Mouse (Mus musculus) neural tube, embryonic 13.5 days (tissue): ENCODE measurements around the gene Pkn1. TPM values are rescaled to one million over a fixed set of nuclear protein-coding genes. Genes with fewer than 3 reads are reported as not detected.

Experiments
- ATAC-seq: fragments of 200-750 bp; cut with Nextera tagmentation; 2 replicates; pipeline ENCODE4 v1.8.0; 2017; ENCODE audit warnings: low read depth, mild to moderate bottlenecking, moderate TSS enrichment, moderate library complexity
- H3K27ac ChIP-seq: fragments of 300-500 bp; sonication (generic); replicated peaks from 2 replicates; pipeline ENCODE4 v1.5.1; 2015; ENCODE audit warnings: moderate library complexity, mild to moderate bottlenecking, inconsistent platforms
- H3K27me3 ChIP-seq: fragments of 300-500 bp; sonication (generic); 2 replicates; pipeline ENCODE4 v1.6.1; 2015; ENCODE audit warnings: mild to moderate bottlenecking, inconsistent platforms
- H3K36me3 ChIP-seq: fragments of 300-500 bp; sonication (generic); 2 replicates; pipeline ENCODE4 v1.6.1; 2015; ENCODE audit warnings: mild to moderate bottlenecking, inconsistent platforms
- H3K4me1 ChIP-seq: fragments of 300-500 bp; sonication (generic); replicated peaks from 2 replicates; pipeline ENCODE4 v1.6.1; 2015; ENCODE audit warnings: inconsistent platforms
- H3K4me2 ChIP-seq: fragments of 300-500 bp; sonication (generic); 2 replicates; pipeline ENCODE4 v1.6.1; 2015; ENCODE audit warnings: inconsistent platforms, mild to moderate bottlenecking, moderate library complexity
- H3K4me3 ChIP-seq: fragments of 300-500 bp; sonication (generic); 2 replicates; pipeline ENCODE4 v1.5.1; 2015; ENCODE audit warnings: mild to moderate bottlenecking, inconsistent platforms
- H3K9ac ChIP-seq: fragments of 300-500 bp; sonication (generic); 2 replicates; pipeline ENCODE4 v1.6.1; 2015; ENCODE audit warnings: moderate library complexity, mild to moderate bottlenecking, inconsistent platforms
- H3K9me3 ChIP-seq: fragments of 300-500 bp; sonication (generic); 2 replicates; pipeline ENCODE4 v1.6.1; 2016; ENCODE audit warnings: inconsistent platforms
- WGBS: fragments of 180-500 bp; shearing (Covaris S2); methylation state at CpG from one replicate; pipeline ENCODE4 v1.1.7; 2015; 5-methylcytosine and 5-hydroxymethylcytosine counted together
- polyA plus RNA-seq: library from polyadenylated mRNA; unstranded; fragments of >200 nt; fragmentation: Nextera tagmentation; extraction: Ambion mirVana; gene quantifications from 2 replicates; pipeline ENCODE4 v1.2.1, GENCODE M21; 2015

The Pkn1 gene
- polyA plus RNA-seq, 1 experiment from 2014 or later: 21.3 TPM

GRCm38 (mm10) chr8:83737852-83738562 lies 39.0 kb upstream of the Pkn1 start:
- Histone ChIP-seq H3K9me3 (no peaks in the 10 kb centered on the region), H3K36me3 (no peaks in the 10 kb centered on the region), H3K4me2 (peak overlapping the region; percentile 77; the same call in 1 of the 2 replicates), H3K4me1 (peaks cover 23% of the 10 kb centered on the region), H3K9ac (0 out of 2 replicates have a peak overlapping the region, but pooled peaks have one; percentile 23), H3K27me3 (peaks cover 38% of the 10 kb centered on the region), H3K27ac (0 out of 2 replicates have a peak overlapping the region, but pooled peaks have one; percentile 4), H3K4me3 (no peak overlapping the region)
- 70% methylated on average over 4 of the region's 4 CpGs for WGBS
- no peak for ATAC-seq

GRCm38 (mm10) chr8:83737346-83737745 lies 38.4 kb upstream of the Pkn1 start:
- H3K4me1 ChIP-seq: peaks cover 23% of the 10 kb centered on the region
- no peak overlapping the region for H3K4me3 ChIP-seq
- no peak for ATAC-seq
- H3K27me3 ChIP-seq: peaks cover 31% of the 10 kb centered on the region
- no peak overlapping the region for H3K27ac ChIP-seq
- H3K9me3 ChIP-seq: no peaks in the 10 kb centered on the region
- H3K9ac ChIP-seq: no peak overlapping the region
- H3K4me2 ChIP-seq: no peak overlapping the region
- WGBS: 79% methylated on average over 4 of the region's 4 CpGs
- H3K36me3 ChIP-seq: no peaks in the 10 kb centered on the region

GRCm38 (mm10) chr8:83736681-83737080 lies 37.7 kb upstream of the Pkn1 start:
- WGBS: 92% methylated on average over 4 of the region's 4 CpGs
- ATAC-seq: no peak
- H3K4me3 ChIP-seq: no peak overlapping the region
- no peak overlapping the region for H3K27ac ChIP-seq
- H3K4me1 ChIP-seq: peaks cover 23% of the 10 kb centered on the region
- no peak overlapping the region for H3K9ac ChIP-seq
- no peaks in the 10 kb centered on the region for H3K36me3 ChIP-seq
- H3K9me3 ChIP-seq: no peaks in the 10 kb centered on the region
- H3K4me2 ChIP-seq: no peak overlapping the region
- H3K27me3 ChIP-seq: peaks cover 25% of the 10 kb centered on the region

GRCm38 (mm10) chr8:83732919-83733318 lies 33.9 kb upstream of the Pkn1 start:
- H3K4me2 ChIP-seq: no peak overlapping the region
- no peak for ATAC-seq
- H3K27me3 ChIP-seq: no peaks in the 10 kb centered on the region
- no peak overlapping the region for H3K4me3 ChIP-seq
- H3K9me3 ChIP-seq: no peaks in the 10 kb centered on the region
- 83% methylated on average over 6 of the region's 6 CpGs for WGBS
- H3K36me3 ChIP-seq: no peaks in the 10 kb centered on the region
- H3K9ac ChIP-seq: no peak overlapping the region
- H3K27ac ChIP-seq: no peak overlapping the region
- peaks cover 5% of the 10 kb centered on the region; the same call in 1 of the 2 replicates for H3K4me1 ChIP-seq

- Histone ChIP-seq H3K36me3 (no peaks in the 10 kb centered on the region), H3K4me1 (no peaks in the 10 kb centered on the region), H3K4me3 (no peak overlapping the region), H3K27me3 (no peaks in the 10 kb centered on the region), H3K9ac (no peak overlapping the region), H3K9me3 (no peaks in the 10 kb centered on the region), H3K27ac (no peak overlapping the region), H3K4me2 (no peak overlapping the region)
- ATAC-seq: no peak
- 72% methylated on average over 5 of the region's 5 CpGs for WGBS
Observed at GRCm38 (mm10) chr8:83731906-83732305, 32.9 kb upstream of the Pkn1 start.

GRCm38 (mm10) chr8:83729009-83729807 lies 30.2 kb upstream of the Pkn1 start:
- Histone ChIP-seq H3K9ac (no peak overlapping the region), H3K4me3 (no peak overlapping the region), H3K27me3 (no peaks in the 10 kb centered on the region), H3K4me2 (no peak overlapping the region), H3K27ac (no peak overlapping the region), H3K36me3 (peaks cover 23% of the 10 kb centered on the region), H3K9me3 (no peaks in the 10 kb centered on the region), H3K4me1 (no peaks in the 10 kb centered on the region)
- no peak for ATAC-seq
- WGBS: 83% methylated on average over 11 of the region's 11 CpGs

GRCm38 (mm10) chr8:83725521-83726102 lies 26.6 kb upstream of the Pkn1 start:
- no peak overlapping the region for H3K9ac ChIP-seq
- no peaks in the 10 kb centered on the region for H3K9me3 ChIP-seq
- H3K4me3 ChIP-seq: no peak overlapping the region
- H3K4me2 ChIP-seq: no peak overlapping the region
- WGBS: 92% methylated on average over 8 of the region's 8 CpGs
- peaks cover 59% of the 10 kb centered on the region for H3K36me3 ChIP-seq
- H3K27ac ChIP-seq: no peak overlapping the region
- no peaks in the 10 kb centered on the region for H3K4me1 ChIP-seq
- H3K27me3 ChIP-seq: no peaks in the 10 kb centered on the region
- no peak for ATAC-seq

GRCm38 (mm10) chr8:83724697-83725482 lies 25.9 kb upstream of the Pkn1 start:
- ATAC-seq: peak; percentile 68
- H3K36me3 ChIP-seq: peaks cover 66% of the 10 kb centered on the region

GRCm38 (mm10) chr8:83723447-83724083 lies 24.6 kb upstream of the Pkn1 start:
- Histone ChIP-seq H3K9ac (no peak overlapping the region), H3K4me1 (no peaks in the 10 kb centered on the region), H3K27ac (no peak overlapping the region), H3K4me2 (no peak overlapping the region), H3K9me3 (no peaks in the 10 kb centered on the region), H3K4me3 (no peak overlapping the region), H3K36me3 (peaks cover 71% of the 10 kb centered on the region), H3K27me3 (no peaks in the 10 kb centered on the region)
- no peak for ATAC-seq
- WGBS: 87% methylated on average over 11 of the region's 11 CpGs

More at GRCm38 (mm10) chr8:83724697-83725482, 25.9 kb upstream of the Pkn1 start:
- H3K9ac ChIP-seq: no peak overlapping the region
- no peak overlapping the region for H3K27ac ChIP-seq
- H3K4me3 ChIP-seq: no peak overlapping the region
- no peaks in the 10 kb centered on the region for H3K27me3 ChIP-seq
- no peaks in the 10 kb centered on the region for H3K4me1 ChIP-seq
- no peak overlapping the region for H3K4me2 ChIP-seq
- no peaks in the 10 kb centered on the region for H3K9me3 ChIP-seq
- 46% methylated on average over 15 of the region's 15 CpGs for WGBS

- 93% methylated on average over 12 of the region's 12 CpGs for WGBS
- Histone ChIP-seq H3K9me3 (no peaks in the 10 kb centered on the region), H3K4me1 (0 out of 2 replicates have a peak, but pooled peaks cover 5% of the 10 kb centered on the region), H3K27ac (no peak overlapping the region), H3K4me3 (no peak overlapping the region), H3K36me3 (peaks cover 71% of the 10 kb centered on the region), H3K27me3 (no peaks in the 10 kb centered on the region), H3K9ac (no peak overlapping the region), H3K4me2 (no peak overlapping the region)
- no peak for ATAC-seq
Observed at GRCm38 (mm10) chr8:83722631-83723030, 23.7 kb upstream of the Pkn1 start.

GRCm38 (mm10) chr8:83721405-83722025 lies 22.5 kb upstream of the Pkn1 start:
- Histone ChIP-seq H3K27ac (no peak overlapping the region), H3K36me3 (peaks cover 71% of the 10 kb centered on the region), H3K27me3 (no peaks in the 10 kb centered on the region), H3K4me3 (no peak overlapping the region), H3K4me1 (peaks cover 15% of the 10 kb centered on the region), H3K4me2 (no peak overlapping the region), H3K9me3 (no peaks in the 10 kb centered on the region), H3K9ac (no peak overlapping the region)
- 94% methylated on average over 25 of the region's 25 CpGs for WGBS
- ATAC-seq: no peak
